Mouse (Mus musculus) c-Kit-positive CD71-positive TER-119-positive erythroid progenitor cells, embryonic 14.5 days (primary cell): ENCODE results near the gene Gm20388.
A peak's percentile ranks its signal among the peaks of the same experiment; 100 is the strongest.
"Not testable (repeated sequence)": the region's sequence is repeated elsewhere in the genome, so short reads cannot be mapped to it uniquely, and the experiment has no call there.

Experiments used
- DNase-seq: peaks from one replicate; pipeline ENCODE4 v3.0.0-alpha.2; 2013; ENCODE audit warnings: low spot score

The Gm20388 gene

DNA sequence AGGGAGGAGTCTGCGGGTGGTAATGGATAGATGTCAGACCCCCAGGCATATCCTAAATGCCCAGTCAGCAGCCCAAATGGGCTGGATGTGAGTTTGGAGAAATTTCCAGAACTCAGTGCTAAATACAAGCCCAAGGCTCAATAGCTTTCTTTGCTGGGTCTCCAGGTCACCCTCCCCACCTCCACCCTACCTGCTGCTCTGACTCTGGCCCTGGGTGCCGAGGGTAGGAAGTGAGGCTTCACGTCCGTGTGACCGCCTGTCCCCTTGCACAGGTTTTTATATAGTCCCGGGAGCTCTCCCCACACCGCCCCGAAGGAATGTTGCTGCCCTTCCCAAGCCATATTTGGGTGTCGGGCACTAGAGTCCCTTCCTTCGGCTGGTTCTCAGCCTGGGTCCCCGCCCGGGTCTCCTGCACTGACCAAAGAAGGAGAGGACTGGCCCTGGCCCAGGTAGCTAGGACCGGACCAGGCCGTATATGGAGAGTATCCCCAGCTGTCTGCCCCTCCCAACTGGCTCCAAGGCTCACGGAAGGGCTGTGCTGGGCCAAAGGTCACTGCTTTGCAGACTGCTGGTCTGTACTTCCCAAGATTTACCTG is 3984.0 kb downstream of the Gm20388 start, which contains the start of gene Acta1:
Acta1 (minus strand) TSS at position 250 of the 596 bp plus-strand sequence.
- no peak for DNase-seq

DNA sequence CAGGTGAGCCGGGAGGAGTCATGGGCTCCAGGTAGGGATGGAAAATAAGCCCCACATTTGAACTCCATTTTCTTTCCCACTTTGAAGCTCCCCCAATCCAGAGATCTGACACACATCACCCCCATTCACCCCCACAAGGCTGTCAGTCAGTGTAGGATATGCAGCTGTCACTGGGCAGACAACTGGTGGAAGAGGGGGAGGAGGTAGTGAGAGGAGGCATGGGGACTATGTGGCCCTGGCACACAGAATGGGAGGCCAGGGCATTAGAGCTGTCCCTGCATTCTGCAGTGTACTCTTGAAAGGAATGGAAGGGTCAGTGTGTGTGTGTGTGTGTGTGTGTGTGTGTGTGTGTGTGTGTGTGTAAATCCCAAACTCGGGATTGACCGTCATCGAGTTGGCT is 3984.6 kb downstream of the Gm20388 start:
- DNase-seq, result no peak

- DNase-seq, result no peak
Observed at GRCm38 (mm10) chr8:123895680-123896365, 3985.2 kb downstream of the Gm20388 start.

GRCm38 (mm10) chr8:123896366-123896761 is 3985.7 kb downstream of the Gm20388 start:
- DNase-seq, result no peak

GRCm38 (mm10) chr8:123896774-123897173 is 3986.1 kb downstream of the Gm20388 start:
- DNase-seq, result no peak

- no peak for DNase-seq
Observed at GRCm38 (mm10) chr8:123898576-123898975, 3987.9 kb downstream of the Gm20388 start.

GRCm38 (mm10) chr8:123899366-123899765 is 3988.7 kb downstream of the Gm20388 start:
- DNase-seq, result no peak

DNA sequence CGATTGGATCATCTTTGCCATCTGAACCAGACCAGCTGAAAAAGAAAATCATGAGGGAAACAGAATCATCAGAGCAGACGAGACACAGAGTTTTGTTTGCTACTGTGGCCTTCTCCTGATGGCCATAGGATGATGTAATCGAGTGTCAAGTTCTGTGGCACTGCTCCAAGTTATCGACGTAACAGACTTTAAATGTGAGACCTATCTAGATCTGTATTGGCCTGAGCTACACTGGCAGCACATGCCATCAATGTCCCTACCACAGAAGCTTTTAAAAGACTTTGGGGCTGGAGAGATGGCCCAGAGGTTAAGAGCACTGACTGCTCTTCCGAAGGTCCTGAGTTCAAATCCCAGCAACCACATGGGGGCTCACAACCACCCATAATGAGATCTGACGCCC is 3992.0 kb downstream of the Gm20388 start:
- DNase-seq, result no peak

GRCm38 (mm10) chr8:123907604-123908003 is 3997.0 kb downstream of the Gm20388 start:
- DNase-seq, result no peak

DNA sequence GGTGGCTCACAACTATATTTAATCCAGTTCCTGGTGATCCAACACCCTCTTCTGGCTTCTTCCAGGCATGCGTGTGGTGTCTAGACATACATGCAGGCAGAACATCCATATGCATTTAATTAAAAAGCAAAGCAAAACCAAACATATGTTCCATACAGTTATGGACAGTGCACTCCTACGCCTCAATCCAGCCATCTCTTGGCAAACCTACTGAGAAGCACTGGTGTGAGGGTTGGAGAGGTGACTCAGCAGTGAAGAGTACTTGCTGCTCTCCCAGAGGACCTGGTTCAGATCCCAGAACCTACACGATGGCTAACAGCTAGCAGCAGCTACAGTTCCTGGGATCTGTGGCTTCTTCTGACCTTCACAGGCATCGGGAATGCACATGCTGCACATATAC is 4001.6 kb downstream of the Gm20388 start:
- DNase-seq, result no peak

- no peak for DNase-seq
Observed at GRCm38 (mm10) chr8:123914635-123915034, 4004.0 kb downstream of the Gm20388 start.

DNA sequence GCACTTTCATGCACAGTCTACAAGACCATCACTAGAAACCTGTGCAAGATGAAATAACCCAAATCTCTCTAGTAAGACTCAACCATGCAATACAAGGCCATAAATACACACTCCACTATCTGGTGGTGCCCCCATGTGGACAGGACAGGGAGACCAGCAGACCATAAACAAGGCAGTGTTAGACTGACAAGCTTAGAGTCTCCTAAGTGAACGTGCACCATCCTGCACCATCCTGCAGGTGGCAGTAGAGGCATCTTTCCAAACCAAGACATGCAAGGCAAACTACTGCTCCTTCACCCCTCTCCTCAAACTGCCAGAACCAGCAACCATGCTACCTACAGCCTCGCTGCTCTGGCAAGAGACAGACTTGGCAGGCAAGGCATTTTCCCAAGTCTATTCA is 4014.1 kb downstream of the Gm20388 start:
- DNase-seq, result peak; percentile 79

DNA sequence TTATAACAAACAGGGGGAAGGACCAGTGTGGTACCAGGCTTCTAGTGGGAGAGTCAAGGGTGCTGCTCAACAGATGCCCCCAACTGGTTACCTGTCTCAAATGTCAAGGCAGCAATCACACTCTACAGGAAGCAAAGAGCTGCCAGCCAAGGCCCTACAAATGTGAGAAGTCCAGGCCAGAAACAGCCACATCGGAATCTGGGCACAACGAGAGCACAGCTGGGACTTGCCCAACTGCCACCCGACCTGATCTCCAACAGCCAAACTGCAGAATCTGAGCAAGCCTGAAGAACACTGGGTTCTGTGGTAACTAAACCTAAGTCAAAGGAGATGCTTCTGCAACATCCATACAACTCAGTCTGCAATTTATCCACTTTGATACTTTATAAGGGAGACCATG is 4015.0 kb downstream of the Gm20388 start:
- DNase-seq, result no peak

GRCm38 (mm10) chr8:123929026-123929425 is 4018.4 kb downstream of the Gm20388 start:
- DNase-seq, result no peak

DNA sequence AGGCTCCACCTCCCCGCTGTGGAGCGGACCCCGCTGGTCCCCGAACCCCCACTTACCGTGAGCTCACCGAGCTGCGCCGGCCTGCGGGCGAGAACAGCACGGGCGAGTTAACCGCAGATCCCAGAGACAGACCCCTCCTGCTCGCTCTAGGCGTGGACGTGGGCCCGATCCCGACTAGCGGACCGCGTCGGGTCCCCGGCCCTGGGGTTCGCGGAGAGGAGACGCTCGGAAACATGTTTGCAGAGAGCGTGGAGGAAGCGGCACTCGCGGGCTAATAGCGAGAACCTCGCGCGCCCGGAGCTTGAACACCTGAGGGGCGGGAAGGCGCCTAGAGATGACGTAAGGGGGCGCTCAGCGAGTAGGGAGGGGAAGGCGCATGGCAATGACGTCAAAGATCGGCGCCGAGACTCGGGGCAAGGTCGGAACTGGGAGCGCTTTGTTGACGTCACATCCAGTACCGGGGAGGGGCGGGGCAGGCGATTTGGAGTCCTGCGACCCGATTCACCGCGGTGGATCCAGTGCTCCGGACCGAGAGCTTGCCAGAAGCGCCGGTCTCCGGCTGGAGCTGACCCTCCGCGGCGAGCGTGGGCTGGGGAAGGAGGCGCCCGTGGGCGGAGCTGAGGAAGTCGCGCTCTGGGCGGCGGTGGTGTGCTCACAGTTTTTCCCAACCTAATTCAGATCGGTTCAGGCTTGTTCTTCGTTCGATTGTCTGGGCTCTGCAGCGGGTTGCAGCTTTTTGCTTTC is 4038.5 kb downstream of the Gm20388 start, which contains the start of gene Nup133:
Nup133 (minus strand) TSS at position 324 of the 744 bp plus-strand sequence.
- DNase-seq, result peak; percentile 99

DNA sequence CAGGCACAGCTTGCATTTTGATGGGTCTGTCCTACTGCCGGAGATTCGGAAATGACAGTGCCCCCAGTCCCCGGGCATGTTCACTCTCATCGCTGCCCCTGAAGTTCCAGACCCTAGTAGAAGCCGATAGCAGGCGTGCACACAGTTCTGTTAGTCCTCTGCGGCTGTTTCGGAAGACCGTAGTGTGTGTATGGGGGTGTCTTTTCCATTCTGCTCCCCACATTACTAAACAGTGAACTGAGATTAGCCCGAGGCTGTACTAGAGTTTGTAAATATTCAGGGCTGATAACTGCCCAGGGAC is 4039.0 kb downstream of the Gm20388 start:
- no peak for DNase-seq

- peak; percentile 81 for DNase-seq
Observed at GRCm38 (mm10) chr8:123950077-123950802, 4039.6 kb downstream of the Gm20388 start.

DNA sequence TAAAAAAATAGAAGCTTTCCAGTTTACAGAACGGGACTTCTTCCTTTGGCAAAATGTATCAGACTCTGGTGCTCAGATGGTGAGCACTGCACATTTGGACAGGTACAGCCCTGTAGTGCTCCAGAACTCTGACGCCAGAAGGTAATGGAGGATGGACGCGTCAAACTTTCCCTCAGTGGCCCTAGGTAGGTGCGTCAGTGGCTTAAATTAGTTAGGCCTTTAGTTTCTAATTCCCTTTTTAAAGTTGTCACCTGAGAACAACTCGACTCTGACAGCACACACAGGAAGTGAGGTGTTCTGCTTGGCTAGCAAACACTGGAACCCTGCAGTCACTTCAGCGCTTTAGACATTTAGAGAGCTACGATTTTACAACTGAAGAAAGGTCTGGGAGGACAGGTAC is 4043.0 kb downstream of the Gm20388 start:
- DNase-seq, result no peak

DNA sequence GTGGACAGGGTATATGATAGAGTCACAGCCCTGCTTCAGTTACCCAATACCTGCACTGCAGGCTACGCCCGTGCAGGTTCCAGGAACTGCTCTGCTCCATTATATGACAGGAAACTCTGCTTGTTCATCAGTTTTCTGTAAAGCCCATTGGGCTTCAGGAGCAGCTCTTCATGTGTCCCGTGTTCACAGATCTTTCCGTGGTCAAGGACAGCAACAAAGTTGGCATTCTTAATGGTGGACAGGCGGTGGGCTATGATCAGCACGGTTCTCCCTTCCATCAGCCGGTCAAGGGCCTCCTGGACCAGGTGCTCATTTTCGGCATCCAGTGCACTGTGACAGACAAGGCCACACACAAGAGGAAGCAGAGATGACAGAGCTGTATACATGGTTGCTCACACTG is 4043.6 kb downstream of the Gm20388 start:
- no peak for DNase-seq

- no peak for DNase-seq
Observed at GRCm38 (mm10) chr8:123958130-123958529, 4047.5 kb downstream of the Gm20388 start.

DNA sequence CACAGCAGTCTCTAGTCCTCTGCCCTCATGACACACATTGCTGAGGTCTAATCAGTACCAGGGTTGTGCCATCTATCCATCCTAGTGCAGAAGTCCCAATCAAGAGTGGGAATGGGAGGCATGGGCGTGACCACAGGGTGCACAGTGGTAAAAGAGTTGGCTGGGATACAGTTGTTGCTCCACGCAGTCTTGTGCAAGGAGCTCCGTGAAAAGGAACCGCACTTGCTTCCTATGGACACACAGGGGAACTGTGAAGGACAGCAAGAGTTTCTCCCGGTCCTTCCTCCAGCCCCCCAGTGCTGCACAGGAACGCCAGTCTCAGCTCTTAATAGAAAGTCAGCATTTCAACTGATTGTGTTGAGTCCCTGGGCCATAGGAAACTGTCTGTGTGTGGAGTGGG is 4048.8 kb downstream of the Gm20388 start:
- DNase-seq, result no peak

DNA sequence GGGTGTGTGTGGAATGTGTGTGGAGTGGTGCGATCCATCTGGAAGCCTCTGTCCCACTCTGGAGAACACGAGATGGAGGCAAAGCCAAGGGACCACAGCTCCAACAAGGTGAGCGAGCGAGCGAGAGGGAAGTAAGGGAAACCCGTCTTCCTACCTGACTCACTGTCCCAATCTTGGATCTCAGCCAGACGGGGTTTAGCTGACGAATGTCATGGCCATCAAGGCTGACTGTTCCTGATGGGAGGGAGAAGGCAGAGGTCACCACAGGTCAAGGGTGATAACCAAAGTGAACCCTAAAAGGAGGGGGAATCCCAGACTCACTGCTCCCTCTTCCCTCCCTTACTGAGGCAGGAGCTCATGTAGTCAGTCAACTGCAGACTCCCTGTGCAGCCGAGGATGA is 4049.4 kb downstream of the Gm20388 start:
- no peak for DNase-seq

GRCm38 (mm10) chr8:123960556-123960955 is 4049.9 kb downstream of the Gm20388 start:
- DNase-seq, result not testable (repeated sequence)
